ENCODE assay signal across 16 mouse cellular contexts in the genomic region with DNA sequence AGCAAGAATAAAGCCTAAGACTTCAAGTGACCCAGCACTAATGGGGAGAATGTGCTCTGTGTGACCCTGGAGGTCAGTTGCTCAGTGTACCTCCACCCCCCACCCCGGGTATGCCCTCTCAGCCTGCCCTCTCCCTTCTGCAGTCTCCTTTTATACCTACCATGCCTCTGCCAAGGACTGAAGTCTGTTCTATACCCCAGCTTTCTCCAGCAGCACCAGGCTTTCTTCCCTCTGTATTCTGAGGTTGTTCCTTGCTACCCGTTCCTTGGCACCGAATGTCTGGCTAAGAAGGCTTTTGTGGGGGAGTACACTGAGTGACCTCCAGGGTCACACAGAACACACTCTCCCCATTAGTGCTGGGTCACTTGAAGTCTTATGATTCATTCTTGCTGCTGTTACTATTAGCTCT. TPM values are rescaled to one million over a fixed set of nuclear protein-coding genes. Genes with fewer than 3 reads are reported as not detected.
A peak's percentile ranks its signal among the peaks of the same experiment; 100 is the strongest.
DNase-seq lines count a peak whose midpoint lies in the region; ATAC-seq and TF ChIP-seq lines count a peak whose summit lies in the region.
"Had no signal": no experiment of that assay in that cellular context is flagged by ENCODE, and none has a peak within 500 bp of the region (broad histone marks: within the 10 kb centered on the region; RNA-seq: fewer than 3 reads in every experiment).

No protein-coding gene starts in this region.

- ATAC-seq in hindbrain, postnatal 0 days = 0 out of 2 replicates have a peak, but pooled peaks have one; percentile 28
- ATAC-seq in hindbrain, embryonic 14.5 days (ENCODE audit: low FRiP score) = no peak
- no peak for ATAC-seq in midbrain, embryonic 11.5 days (ENCODE audit: low FRiP score)
- ATAC-seq in midbrain, embryonic 13.5 days = no peak
- no peak for ATAC-seq in kidney, embryonic 15.5 days (replicated peaks; ENCODE audit: low FRiP score)

- no peak overlapping the region for H3K27ac ChIP-seq in hindbrain, postnatal 0 days
- no peak overlapping the region for H3K27ac ChIP-seq in hindbrain, embryonic 14.5 days
- H3K27ac ChIP-seq in midbrain, embryonic 11.5 days (ENCODE audit: low read depth, low read length) = no peak overlapping the region
- no peak overlapping the region for H3K27ac ChIP-seq in midbrain, embryonic 13.5 days
- peak overlapping the region; percentile 68; the same call in 1 of the 2 replicates for H3K27ac ChIP-seq in kidney, embryonic 15.5 days
- H3K27ac ChIP-seq: embryonic facial prominence, embryonic 13.5 days; heart, embryonic 13.5 days had no signal

- no peaks in the 10 kb centered on the region for H3K36me3 ChIP-seq in hindbrain, postnatal 0 days (ENCODE audit: insufficient read depth, low read length)
- no peaks in the 10 kb centered on the region for H3K36me3 ChIP-seq in hindbrain, embryonic 14.5 days (replicated peaks; ENCODE audit: control insufficient read depth, insufficient read depth)
- H3K36me3 ChIP-seq in midbrain, embryonic 11.5 days (ENCODE audit: control insufficient read depth, insufficient read depth, low read length) = no peaks in the 10 kb centered on the region
- no peaks in the 10 kb centered on the region for H3K36me3 ChIP-seq in midbrain, embryonic 13.5 days
- no peaks in the 10 kb centered on the region for H3K36me3 ChIP-seq in kidney, embryonic 15.5 days
- H3K36me3 ChIP-seq: embryonic facial prominence, embryonic 13.5 days; heart, embryonic 13.5 days had no signal

- no peaks in the 10 kb centered on the region for H3K27me3 ChIP-seq in hindbrain, postnatal 0 days (ENCODE audit: insufficient read depth, low read length)
- peaks cover 42% of the 10 kb centered on the region for H3K27me3 ChIP-seq in hindbrain, embryonic 14.5 days (ENCODE audit: control insufficient read depth, insufficient read depth, low read length)
- H3K27me3 ChIP-seq in midbrain, embryonic 11.5 days (ENCODE audit: control insufficient read depth, insufficient read depth, low read length) = no peaks in the 10 kb centered on the region
- H3K27me3 ChIP-seq in midbrain, embryonic 13.5 days = no peaks in the 10 kb centered on the region
- H3K27me3 ChIP-seq in kidney, embryonic 15.5 days = no peaks in the 10 kb centered on the region
- H3K27me3 ChIP-seq: embryonic facial prominence, embryonic 13.5 days had no signal

- no peak overlapping the region for H3K4me3 ChIP-seq in hindbrain, postnatal 0 days (ENCODE audit: low read length)
- H3K4me3 ChIP-seq in hindbrain, embryonic 14.5 days (replicated peaks; ENCODE audit: low read length) = no peak overlapping the region
- no peak overlapping the region for H3K4me3 ChIP-seq in midbrain, embryonic 11.5 days (ENCODE audit: low read depth, low read length)
- no peak overlapping the region for H3K4me3 ChIP-seq in midbrain, embryonic 13.5 days (replicated peaks)
- H3K4me3 ChIP-seq in kidney, embryonic 15.5 days (replicated peaks) = no peak overlapping the region
- H3K4me3 ChIP-seq: embryonic facial prominence, embryonic 13.5 days; heart, embryonic 13.5 days; myocyte had no signal

- no peaks in the 10 kb centered on the region for H3K4me1 ChIP-seq in hindbrain, postnatal 0 days (ENCODE audit: insufficient read depth, low read length)
- H3K4me1 ChIP-seq in hindbrain, embryonic 14.5 days (replicated peaks; ENCODE audit: control insufficient read depth, insufficient read depth, low read length) = no peaks in the 10 kb centered on the region
- H3K4me1 ChIP-seq in midbrain, embryonic 11.5 days (ENCODE audit: control insufficient read depth, insufficient read depth, low read length) = peaks cover 10% of the 10 kb centered on the region
- H3K4me1 ChIP-seq in midbrain, embryonic 13.5 days (replicated peaks) = no peaks in the 10 kb centered on the region
- H3K4me1 ChIP-seq in kidney, embryonic 15.5 days = peaks cover 35% of the 10 kb centered on the region
- H3K4me1 ChIP-seq: embryonic facial prominence, embryonic 13.5 days had no signal

- 16% methylated on average over 3 of the region's 3 CpGs for WGBS in hindbrain, postnatal 0 days
- 10% methylated on average over 3 of the region's 3 CpGs for WGBS in hindbrain, embryonic 14.5 days
- 27% methylated on average over 3 of the region's 3 CpGs for WGBS in midbrain, embryonic 11.5 days
- 16% methylated on average over 3 of the region's 3 CpGs for WGBS in midbrain, embryonic 13.5 days
- 14% methylated on average over 3 of the region's 3 CpGs for WGBS in kidney, embryonic 15.5 days

- H3K4me2 ChIP-seq in hindbrain, postnatal 0 days (ENCODE audit: low read depth, low read length) = no peak overlapping the region
- H3K4me2 ChIP-seq in hindbrain, embryonic 14.5 days (replicated peaks) = no peak overlapping the region
- no peak overlapping the region for H3K4me2 ChIP-seq in midbrain, embryonic 11.5 days
- no peak overlapping the region for H3K4me2 ChIP-seq in midbrain, embryonic 13.5 days (replicated peaks)
- H3K4me2 ChIP-seq in kidney, embryonic 15.5 days = no peak overlapping the region
- H3K4me2 ChIP-seq: embryonic facial prominence, embryonic 13.5 days; heart, embryonic 13.5 days; liver, embryonic 11.5 days had no signal

- H3K9ac ChIP-seq in hindbrain, postnatal 0 days (replicated peaks; ENCODE audit: low read length) = no peak overlapping the region
- no peak overlapping the region for H3K9ac ChIP-seq in hindbrain, embryonic 14.5 days
- no peak overlapping the region for H3K9ac ChIP-seq in midbrain, embryonic 11.5 days (ENCODE audit: low read length)
- no peak overlapping the region for H3K9ac ChIP-seq in midbrain, embryonic 13.5 days (replicated peaks)
- H3K9ac ChIP-seq in kidney, embryonic 15.5 days = no peak overlapping the region
- H3K9ac ChIP-seq: embryonic facial prominence, embryonic 13.5 days; heart, embryonic 13.5 days had no signal

- no peaks in the 10 kb centered on the region for H3K9me3 ChIP-seq in hindbrain, postnatal 0 days (ENCODE audit: low read length)
- no peaks in the 10 kb centered on the region for H3K9me3 ChIP-seq in hindbrain, embryonic 14.5 days (ENCODE audit: control insufficient read depth, low read length)
- H3K9me3 ChIP-seq in midbrain, embryonic 11.5 days (ENCODE audit: control insufficient read depth, low read length) = no peaks in the 10 kb centered on the region
- H3K9me3 ChIP-seq in midbrain, embryonic 13.5 days = no peaks in the 10 kb centered on the region
- H3K9me3 ChIP-seq in kidney, embryonic 15.5 days (replicated peaks) = no peaks in the 10 kb centered on the region
- H3K9me3 ChIP-seq: embryonic facial prominence, embryonic 13.5 days; heart, embryonic 13.5 days had no signal

- TF ChIP-seq CTCF in hindbrain, postnatal 0 days (IDR thresholded peaks at IDR 0.05; ENCODE audit: low read depth) = no peak

- DNase-seq in hindbrain, postnatal 0 days (ENCODE audit: low spot score) = no peak
- no peak for DNase-seq in hindbrain, embryonic 14.5 days (ENCODE audit: low spot score)
- DNase-seq in midbrain, embryonic 11.5 days (ENCODE audit: low spot score, missing footprints) = peak; percentile 79
- DNase-seq in cerebellum, adult 9-10 months = no peak
- DNase-seq in ovary, postnatal 36 days (ENCODE audit: low spot score) = no peak
- DNase-seq: adrenal gland, postnatal 10 days; heart, postnatal 4 days; layer of hippocampus, postnatal 36 days had no signal

RNA-seq across cellular contexts. Expression of a gene that starts 0.9 kb away (rescaled TPM):
- total RNA-seq in hindbrain, postnatal 0 days (2014; rRNA removed) = 0.52 TPM in 1 of 2 replicates, not detected in the other
- not detected in 2 replicates for polyA plus RNA-seq in hindbrain, postnatal 0 days (2015; fragmentation: Nextera tagmentation; extraction: Ambion mirVana)
- not detected in 2 replicates for polyA plus RNA-seq in hindbrain, embryonic 14.5 days (2014; fragmentation: Nextera tagmentation; extraction: Ambion mirVana)
- 0.16 and 0.40 TPM in 2 replicates for polyA plus RNA-seq in midbrain, embryonic 11.5 days (2014; fragmentation: Nextera tagmentation; extraction: Ambion mirVana)
- polyA plus RNA-seq in midbrain, embryonic 13.5 days (2015; fragmentation: Nextera tagmentation; extraction: Ambion mirVana) = not detected in 2 replicates
- 5.9 and 6.1 TPM in 2 replicates for polyA plus RNA-seq in kidney, embryonic 15.5 days (2015; fragmentation: Nextera tagmentation; extraction: Ambion mirVana)
- total RNA-seq: ES-E14; heart, postnatal 4 days; megakaryocyte-erythroid progenitor cell, adult 5-6 weeks had no signal
- polyA plus RNA-seq: myocyte had no signal

RNA-seq across cellular contexts. Expression of a gene that starts 29.2 kb away (rescaled TPM):
- total RNA-seq in hindbrain, postnatal 0 days (2014; rRNA removed) = 10.4 and 11.7 TPM in 2 replicates
- polyA plus RNA-seq in hindbrain, postnatal 0 days (2015; fragmentation: Nextera tagmentation; extraction: Ambion mirVana) = 8.2 and 8.4 TPM in 2 replicates
- polyA plus RNA-seq in hindbrain, embryonic 14.5 days (2014; fragmentation: Nextera tagmentation; extraction: Ambion mirVana) = 12.9 and 14.2 TPM in 2 replicates
- 20.0 and 24.2 TPM in 2 replicates for polyA plus RNA-seq in midbrain, embryonic 11.5 days (2014; fragmentation: Nextera tagmentation; extraction: Ambion mirVana)
- polyA plus RNA-seq in midbrain, embryonic 13.5 days (2015; fragmentation: Nextera tagmentation; extraction: Ambion mirVana) = 11.0 and 11.6 TPM in 2 replicates
- 15.6 and 16.0 TPM in 2 replicates for polyA plus RNA-seq in kidney, embryonic 15.5 days (2015; fragmentation: Nextera tagmentation; extraction: Ambion mirVana)

RNA-seq across cellular contexts. Expression of a gene that starts 41.1 kb away (rescaled TPM):
- 1.4 and 3.0 TPM in 2 replicates for total RNA-seq in hindbrain, postnatal 0 days (2014; rRNA removed)
- polyA plus RNA-seq in hindbrain, postnatal 0 days (2015; fragmentation: Nextera tagmentation; extraction: Ambion mirVana) = 1.5 and 1.8 TPM in 2 replicates
- polyA plus RNA-seq in hindbrain, embryonic 14.5 days (2014; fragmentation: Nextera tagmentation; extraction: Ambion mirVana) = 0.95 and 1.3 TPM in 2 replicates
- 0.22 and 0.50 TPM in 2 replicates for polyA plus RNA-seq in midbrain, embryonic 11.5 days (2014; fragmentation: Nextera tagmentation; extraction: Ambion mirVana)
- polyA plus RNA-seq in midbrain, embryonic 13.5 days (2015; fragmentation: Nextera tagmentation; extraction: Ambion mirVana) = 0.28 and 0.61 TPM in 2 replicates
- 0.13 and 0.26 TPM in 2 replicates for polyA plus RNA-seq in kidney, embryonic 15.5 days (2015; fragmentation: Nextera tagmentation; extraction: Ambion mirVana)
- total RNA-seq: megakaryocyte-erythroid progenitor cell, adult 5-6 weeks had no signal
- polyA plus RNA-seq: embryonic facial prominence, embryonic 13.5 days; myocyte had no signal
